In the genomic region with DNA sequence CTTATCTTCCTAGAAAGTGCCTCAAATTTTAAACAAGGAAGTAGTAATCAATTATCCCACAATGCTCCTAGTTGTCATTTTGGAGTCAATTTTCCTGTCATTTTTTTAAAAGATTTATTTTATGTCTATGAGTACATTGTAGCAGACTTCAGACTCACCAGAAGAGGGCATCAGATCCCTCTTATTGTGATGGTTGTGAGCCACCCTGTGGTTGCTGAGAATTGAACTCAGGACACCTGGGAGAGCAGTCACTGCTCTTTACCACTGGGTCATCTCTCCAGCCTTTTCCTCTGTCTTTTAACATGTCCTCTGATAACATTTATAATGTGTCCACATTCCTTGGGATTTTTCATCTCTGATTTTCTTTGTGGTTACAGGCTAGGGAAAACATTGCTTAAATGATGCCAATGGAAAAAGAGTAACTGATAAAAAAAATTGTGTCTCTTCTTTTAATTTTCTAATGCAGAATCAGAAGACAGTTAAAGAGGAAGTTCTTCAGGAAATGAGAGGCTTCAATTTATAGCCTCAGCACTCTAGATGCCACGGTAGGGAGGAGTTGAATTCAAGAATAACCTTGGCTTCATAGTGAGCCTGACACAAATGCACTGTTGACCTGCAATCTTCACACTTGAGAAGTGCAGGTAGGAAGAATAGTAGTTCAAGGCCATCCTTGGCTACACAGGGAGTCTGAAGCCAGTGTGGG, we compare ENCODE assay signal across 8 mouse cellular contexts. TPM values are rescaled to one million over a fixed set of nuclear protein-coding genes. Genes with fewer than 3 reads are reported as not detected.
A peak's percentile ranks its signal among the peaks of the same experiment; 100 is the strongest.
DNase-seq lines count a peak whose midpoint lies in the region; ATAC-seq and TF ChIP-seq lines count a peak whose summit lies in the region.

No protein-coding gene starts in this region.

- WGBS in embryonic facial prominence, embryonic 11.5 days = 88% methylated on average over 1 of the region's 1 CpGs
- 92% methylated on average over 1 of the region's 1 CpGs for WGBS in hindbrain, embryonic 14.5 days
- WGBS in liver, postnatal 0 days (ENCODE audit: insufficient replicate concordance) = 29% methylated on average over 1 of the region's 1 CpGs

- TF ChIP-seq CTCF in liver, postnatal 0 days (IDR thresholded peaks at IDR 0.05; ENCODE audit: low read depth) = peak; percentile 77

- H3K36me3 ChIP-seq in embryonic facial prominence, embryonic 11.5 days (replicated peaks; ENCODE audit: control insufficient read depth, insufficient read depth, low read depth, low read length) = no peaks in the 10 kb centered on the region
- H3K36me3 ChIP-seq in hindbrain, embryonic 14.5 days (replicated peaks; ENCODE audit: control insufficient read depth, insufficient read depth) = no peaks in the 10 kb centered on the region
- H3K36me3 ChIP-seq in liver, postnatal 0 days (replicated peaks; ENCODE audit: insufficient read depth, low read length) = no peaks in the 10 kb centered on the region

- no peak for TF ChIP-seq EP300 in liver, postnatal 0 days (IDR thresholded peaks at IDR 0.05; ENCODE audit: low read depth)

- peak overlapping the region; percentile 14 for H3K4me2 ChIP-seq in embryonic facial prominence, embryonic 11.5 days (ENCODE audit: low read depth, low read length)
- peak overlapping the region; percentile 69 for H3K4me2 ChIP-seq in hindbrain, embryonic 14.5 days (replicated peaks)
- H3K4me2 ChIP-seq in liver, postnatal 0 days (ENCODE audit: low read depth, low read length) = peak overlapping the region; percentile 96

- intact Hi-C loops in heart, postnatal 36 days (cut with DNase I) = loop anchor here (1.0 to 5.0 kb wide), 3 partner anchors 66 to 299 kb away; partner anchors contain the start of genes Chml, Exo1 and Opn3

- ATAC-seq in embryonic facial prominence, embryonic 11.5 days (replicated peaks; ENCODE audit: insufficient number of reproducible peaks, low FRiP score, low TSS enrichment, low read depth) = 0 out of 2 replicates have a peak, but pooled peaks have one; percentile 21
- peak; percentile 46 for ATAC-seq in hindbrain, embryonic 14.5 days (ENCODE audit: low FRiP score)
- ATAC-seq in liver, postnatal 0 days = peak; percentile 57
- peak; percentile 49 for ATAC-seq in neutrophil, adult 5-6 weeks (ENCODE audit: extremely low read depth, insufficient number of reproducible peaks, low FRiP score, poor library complexity, severe bottlenecking)

- H3K4me1 ChIP-seq in embryonic facial prominence, embryonic 11.5 days (ENCODE audit: control insufficient read depth, insufficient read depth, low read length) = no peaks in the 10 kb centered on the region
- H3K4me1 ChIP-seq in hindbrain, embryonic 14.5 days (replicated peaks; ENCODE audit: control insufficient read depth, insufficient read depth, low read length) = peaks cover 8% of the 10 kb centered on the region
- H3K4me1 ChIP-seq in liver, postnatal 0 days (ENCODE audit: insufficient read depth) = peaks cover 12% of the 10 kb centered on the region

- H3K9me3 ChIP-seq in embryonic facial prominence, embryonic 11.5 days (replicated peaks; ENCODE audit: control insufficient read depth, low read length) = no peaks in the 10 kb centered on the region
- H3K9me3 ChIP-seq in hindbrain, embryonic 14.5 days (ENCODE audit: control insufficient read depth, low read length) = no peaks in the 10 kb centered on the region
- no peaks in the 10 kb centered on the region for H3K9me3 ChIP-seq in liver, postnatal 0 days (ENCODE audit: low read length)

- DNase-seq in heart, adult 11 months = peak; percentile 82
- no peak for DNase-seq in heart, postnatal 36 days
- DNase-seq in CD4-positive, CD25-positive, alpha-beta regulatory T cell, adult 2 months (ENCODE audit: low read depth, low spot score) = peak; percentile 82
- DNase-seq in embryonic facial prominence, embryonic 11.5 days (ENCODE audit: low spot score) = peak; percentile 62
- DNase-seq in hindbrain, embryonic 14.5 days (ENCODE audit: low spot score) = peak; percentile 66
- DNase-seq in liver, postnatal 0 days = no peak
- no peak for DNase-seq in frontal cortex, postnatal 10 days (ENCODE audit: low spot score in 2 of 2)

- no peaks in the 10 kb centered on the region for H3K27me3 ChIP-seq in embryonic facial prominence, embryonic 11.5 days (ENCODE audit: control insufficient read depth, insufficient read depth, low read length)
- H3K27me3 ChIP-seq in hindbrain, embryonic 14.5 days (ENCODE audit: control insufficient read depth, insufficient read depth, low read length) = no peaks in the 10 kb centered on the region
- H3K27me3 ChIP-seq in liver, postnatal 0 days (ENCODE audit: insufficient read depth, low read length) = no peaks in the 10 kb centered on the region

- H3K9ac ChIP-seq in embryonic facial prominence, embryonic 11.5 days (replicated peaks; ENCODE audit: low read length) = no peak overlapping the region
- 0 out of 2 replicates have a peak overlapping the region, but pooled peaks have one; percentile 39 for H3K9ac ChIP-seq in hindbrain, embryonic 14.5 days
- no peak overlapping the region for H3K9ac ChIP-seq in liver, postnatal 0 days (replicated peaks)

- peak overlapping the region; percentile 76 for H3K4me3 ChIP-seq in embryonic facial prominence, embryonic 11.5 days (ENCODE audit: low read depth, low read length)
- H3K4me3 ChIP-seq in hindbrain, embryonic 14.5 days (replicated peaks; ENCODE audit: low read length) = peak overlapping the region; percentile 65
- peak overlapping the region; percentile 93 for H3K4me3 ChIP-seq in liver, postnatal 0 days (ENCODE audit: low read depth, low read length)

- no peak overlapping the region for H3K27ac ChIP-seq in embryonic facial prominence, embryonic 11.5 days (replicated peaks; ENCODE audit: low read depth, low read length)
- no peak overlapping the region for H3K27ac ChIP-seq in hindbrain, embryonic 14.5 days
- H3K27ac ChIP-seq in liver, postnatal 0 days (ENCODE audit: low read depth) = peak overlapping the region; percentile 96

RNA-seq across cellular contexts. Expression of gene Fh1, which starts 0.7 kb away (rescaled TPM):
- total RNA-seq in heart, postnatal 36 days (2021) = 100 to 1,000 TPM; 598 to 639 TPM
- polyA plus RNA-seq in embryonic facial prominence, embryonic 11.5 days (2014; fragmentation: Nextera tagmentation; extraction: Ambion mirVana) = 106 and 113 TPM in 2 replicates
- 114 and 127 TPM in 2 replicates for polyA plus RNA-seq in hindbrain, embryonic 14.5 days (2014; fragmentation: Nextera tagmentation; extraction: Ambion mirVana)
- polyA plus RNA-seq in liver, postnatal 0 days (2015; fragmentation: Nextera tagmentation; extraction: Ambion mirVana) = 93.3 and 103 TPM in 2 replicates
- total RNA-seq in neutrophil, adult 5-6 weeks (2017) = 54.9 and 73.8 TPM in 2 replicates

RNA-seq across cellular contexts. Expression of gene Kmo, which starts 6.0 kb away (rescaled TPM):
- under 1 TPM; 0.44 to 0.51 TPM for total RNA-seq in heart, postnatal 36 days (2021)
- polyA plus RNA-seq in embryonic facial prominence, embryonic 11.5 days (2014; fragmentation: Nextera tagmentation; extraction: Ambion mirVana) = 0.08 and 0.21 TPM in 2 replicates
- polyA plus RNA-seq in hindbrain, embryonic 14.5 days (2014; fragmentation: Nextera tagmentation; extraction: Ambion mirVana) = 0.14 and 0.31 TPM in 2 replicates
- polyA plus RNA-seq in liver, postnatal 0 days (2015; fragmentation: Nextera tagmentation; extraction: Ambion mirVana) = 26.5 and 28.5 TPM in 2 replicates
- total RNA-seq in neutrophil, adult 5-6 weeks (2017) = 108 and 110 TPM in 2 replicates

Comparison
In these comparisons a context has a peak if more than half of its experiments do, and no peak if none do; other contexts are left out.
1. DNase-seq: peak in heart, adult 11 months (single experiment), CD4-positive, CD25-positive, alpha-beta regulatory T cell, adult 2 months (single experiment), embryonic facial prominence, embryonic 11.5 days (single experiment) and hindbrain, embryonic 14.5 days (single experiment); none in heart, postnatal 36 days (0 of 2), liver, postnatal 0 days (single experiment) and frontal cortex, postnatal 10 days (0 of 2).
2. H3K4me2 ChIP-seq: peak in every context shown above with its lines; median percentile 96 in liver, postnatal 0 days; 69 in hindbrain, embryonic 14.5 days; 14 in embryonic facial prominence, embryonic 11.5 days.
3. RNA of gene Kmo, which starts 6.0 kb away (polyA plus RNA-seq): 26.5 to 28.5 TPM in liver, postnatal 0 days; 0.14 to 0.31 TPM in hindbrain, embryonic 14.5 days and 0.08 to 0.21 TPM in embryonic facial prominence, embryonic 11.5 days; every median in the first group is over 10 times any median in the second.
4. Peak in every context shown above with its lines, with median percentiles within 50 percentile points of each other: ATAC-seq and H3K4me3 ChIP-seq.